Mouse (Mus musculus): ENCODE data around the gene Nfasc. TPM values are rescaled to one million over a fixed set of nuclear protein-coding genes. Genes with fewer than 3 reads are reported as not detected.

Nfasc gene
- polyA plus RNA-seq, 1 experiment from 2014 or later, result 0.68 TPM

DNA sequence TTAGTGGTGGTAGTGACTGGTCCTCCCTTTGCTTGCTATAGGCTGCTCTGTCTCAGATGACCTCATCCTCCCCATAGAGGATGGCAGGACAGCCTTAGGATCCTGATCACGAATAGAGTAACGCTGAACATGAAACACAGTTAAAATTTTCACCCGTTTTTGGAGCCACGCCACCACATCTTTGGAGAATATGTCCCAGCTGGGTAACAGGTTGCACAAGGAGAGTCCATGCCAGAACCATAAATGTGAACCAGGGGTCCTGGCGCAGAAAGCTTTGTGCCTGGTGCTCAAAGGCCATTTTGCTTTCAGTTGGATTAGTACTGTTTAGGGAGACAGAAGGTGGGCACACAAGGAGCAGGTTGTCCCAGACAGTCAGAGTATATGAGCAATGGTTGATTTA is 143.6 kb downstream of the Nfasc start:
- 84% methylated on average over 5 of the region's 5 CpGs for WGBS
- Histone ChIP-seq H3K27me3 (ENCODE audit: control insufficient read depth, insufficient read depth, low read length) (no peaks in the 10 kb centered on the region), H3K4me1 (ENCODE audit: control insufficient read depth in 2 of 2, insufficient read depth in 2 of 2, low read length in 2 of 2) (no peaks in the 10 kb centered on the region; a peak in 1 of 4 replicates), H3K4me2 (ENCODE audit: low read length) (no peak overlapping the region), H3K36me3 (ENCODE audit: control insufficient read depth, insufficient read depth, low read length) (no peaks in the 10 kb centered on the region), H3K9me3 (ENCODE audit: control insufficient read depth, low read length) (no peaks in the 10 kb centered on the region), H3K4me3 (ENCODE audit: control insufficient read depth in 1 of 2, insufficient read depth in 1 of 2, low read depth in 1 of 2, low read length in 2 of 2) (no peak overlapping the region), H3K27ac (replicated peaks in 1 of 2; ENCODE audit: control insufficient read depth in 1 of 2, insufficient read depth in 1 of 2, low read depth in 2 of 2, low read length in 2 of 2) (no peak overlapping the region), H3K9ac (ENCODE audit: low read length) (no peak overlapping the region)
- ATAC-seq (ENCODE audit: insufficient number of reproducible peaks, insufficient read depth, low FRiP score, low read depth), result no peak

DNA sequence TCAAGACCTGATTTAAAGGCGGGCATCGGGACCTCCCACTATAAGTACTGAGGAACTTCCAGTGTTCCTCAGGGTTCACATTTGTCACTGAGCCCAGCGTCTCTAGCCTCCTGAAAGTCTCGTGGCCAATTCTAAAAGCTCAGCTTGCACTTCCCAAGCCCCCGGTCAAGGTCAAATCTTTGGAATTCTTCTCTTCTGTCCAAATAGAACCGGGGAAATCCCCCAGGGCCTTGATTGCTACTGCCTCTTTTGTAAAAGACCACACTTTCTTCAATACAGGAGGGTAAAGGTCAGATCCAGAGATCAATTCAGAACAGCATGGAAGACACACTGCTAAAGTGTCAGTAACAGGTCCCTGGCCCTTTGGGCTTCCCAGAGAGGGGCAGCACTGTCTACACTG is 145.9 kb downstream of the Nfasc start:
- 36% methylated on average over 6 of the region's 6 CpGs for WGBS
- no peak overlapping the region for H3K4me3 ChIP-seq (ENCODE audit: control insufficient read depth in 1 of 2, insufficient read depth in 1 of 2, low read depth in 1 of 2, low read length in 2 of 2)
- no peaks in the 10 kb centered on the region for H3K27me3 ChIP-seq (ENCODE audit: control insufficient read depth, insufficient read depth, low read length)
- no peaks in the 10 kb centered on the region for H3K36me3 ChIP-seq (ENCODE audit: control insufficient read depth, insufficient read depth, low read length)
- no peak for ATAC-seq (ENCODE audit: insufficient number of reproducible peaks, insufficient read depth, low FRiP score, low read depth)
- no peaks in the 10 kb centered on the region for H3K9me3 ChIP-seq (ENCODE audit: control insufficient read depth, low read length)
- no peaks in the 10 kb centered on the region; a peak in 1 of 4 replicates for H3K4me1 ChIP-seq (ENCODE audit: control insufficient read depth in 2 of 2, insufficient read depth in 2 of 2, low read length in 2 of 2)
- no peak overlapping the region for H3K9ac ChIP-seq (ENCODE audit: low read length)
- no peak overlapping the region for H3K27ac ChIP-seq (replicated peaks in 1 of 2; ENCODE audit: control insufficient read depth in 1 of 2, insufficient read depth in 1 of 2, low read depth in 2 of 2, low read length in 2 of 2)
- no peak overlapping the region for H3K4me2 ChIP-seq (ENCODE audit: low read length)

DNA sequence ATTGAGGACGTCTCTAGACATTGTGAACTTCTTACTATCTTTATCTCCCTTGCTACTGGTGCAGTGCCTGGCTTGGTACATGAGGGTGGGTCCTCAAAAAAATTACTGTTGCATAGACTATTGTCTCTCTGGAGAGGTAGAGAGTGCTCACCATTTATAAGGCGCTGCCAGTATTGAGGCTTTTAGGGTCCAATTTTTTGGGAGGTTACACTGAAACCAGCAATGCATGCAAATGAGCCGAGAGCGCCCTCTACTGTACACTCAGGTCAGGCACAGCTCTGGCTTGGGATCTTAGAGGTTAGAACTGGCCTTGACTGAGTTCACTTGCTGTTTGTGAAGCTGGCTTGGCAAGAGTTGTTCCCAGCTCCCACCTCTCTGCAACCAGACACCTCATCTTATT is 147.0 kb downstream of the Nfasc start:
- Histone ChIP-seq H3K27ac (replicated peaks in 1 of 2; ENCODE audit: control insufficient read depth in 1 of 2, insufficient read depth in 1 of 2, low read depth in 2 of 2, low read length in 2 of 2) (no peak overlapping the region), H3K9ac (ENCODE audit: low read length) (no peak overlapping the region), H3K4me3 (ENCODE audit: control insufficient read depth in 1 of 2, insufficient read depth in 1 of 2, low read depth in 1 of 2, low read length in 2 of 2) (no peak overlapping the region), H3K27me3 (ENCODE audit: control insufficient read depth, insufficient read depth, low read length) (no peaks in the 10 kb centered on the region), H3K36me3 (ENCODE audit: control insufficient read depth, insufficient read depth, low read length) (no peaks in the 10 kb centered on the region), H3K9me3 (ENCODE audit: control insufficient read depth, low read length) (no peaks in the 10 kb centered on the region), H3K4me2 (ENCODE audit: low read length) (no peak overlapping the region), H3K4me1 (ENCODE audit: control insufficient read depth in 2 of 2, insufficient read depth in 2 of 2, low read length in 2 of 2) (no peaks in the 10 kb centered on the region; a peak in 1 of 4 replicates)
- WGBS, result 12% methylated on average over 4 of the region's 4 CpGs
- no peak for ATAC-seq (ENCODE audit: insufficient number of reproducible peaks, insufficient read depth, low FRiP score, low read depth)

DNA sequence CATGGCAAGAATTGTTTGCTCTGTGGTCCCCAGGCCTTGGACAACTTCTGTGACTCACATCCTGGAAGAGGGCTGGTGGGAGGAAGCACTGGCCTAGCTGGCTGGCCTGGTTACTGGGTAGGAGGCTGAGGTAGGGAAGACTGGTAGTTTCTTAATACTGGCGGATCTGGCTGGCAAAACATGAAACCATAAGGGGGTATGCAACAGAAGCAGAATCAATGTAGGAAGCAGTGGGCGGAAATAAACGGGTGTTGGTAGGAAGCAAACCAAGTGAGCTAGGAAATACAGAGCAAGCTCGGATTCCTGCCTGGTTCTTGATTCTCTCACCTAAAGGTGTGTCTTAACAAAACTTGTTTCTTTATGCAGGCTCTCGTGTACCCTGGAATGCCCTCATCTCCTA is 149.5 kb downstream of the Nfasc start:
- H3K27ac ChIP-seq (replicated peaks in 1 of 2; ENCODE audit: control insufficient read depth in 1 of 2, insufficient read depth in 1 of 2, low read depth in 2 of 2, low read length in 2 of 2), result no peak overlapping the region
- H3K4me2 ChIP-seq (ENCODE audit: low read length), result no peak overlapping the region
- no peak overlapping the region for H3K4me3 ChIP-seq (ENCODE audit: control insufficient read depth in 1 of 2, insufficient read depth in 1 of 2, low read depth in 1 of 2, low read length in 2 of 2)
- no peaks in the 10 kb centered on the region for H3K9me3 ChIP-seq (ENCODE audit: control insufficient read depth, low read length)
- H3K4me1 ChIP-seq (ENCODE audit: control insufficient read depth in 2 of 2, insufficient read depth in 2 of 2, low read length in 2 of 2), result no peaks in the 10 kb centered on the region; a peak in 1 of 4 replicates
- no peaks in the 10 kb centered on the region for H3K27me3 ChIP-seq (ENCODE audit: control insufficient read depth, insufficient read depth, low read length)
- no peaks in the 10 kb centered on the region for H3K36me3 ChIP-seq (ENCODE audit: control insufficient read depth, insufficient read depth, low read length)
- 77% methylated on average over 5 of the region's 5 CpGs for WGBS
- no peak overlapping the region for H3K9ac ChIP-seq (ENCODE audit: low read length)
- ATAC-seq (ENCODE audit: insufficient number of reproducible peaks, insufficient read depth, low FRiP score, low read depth), result no peak

DNA sequence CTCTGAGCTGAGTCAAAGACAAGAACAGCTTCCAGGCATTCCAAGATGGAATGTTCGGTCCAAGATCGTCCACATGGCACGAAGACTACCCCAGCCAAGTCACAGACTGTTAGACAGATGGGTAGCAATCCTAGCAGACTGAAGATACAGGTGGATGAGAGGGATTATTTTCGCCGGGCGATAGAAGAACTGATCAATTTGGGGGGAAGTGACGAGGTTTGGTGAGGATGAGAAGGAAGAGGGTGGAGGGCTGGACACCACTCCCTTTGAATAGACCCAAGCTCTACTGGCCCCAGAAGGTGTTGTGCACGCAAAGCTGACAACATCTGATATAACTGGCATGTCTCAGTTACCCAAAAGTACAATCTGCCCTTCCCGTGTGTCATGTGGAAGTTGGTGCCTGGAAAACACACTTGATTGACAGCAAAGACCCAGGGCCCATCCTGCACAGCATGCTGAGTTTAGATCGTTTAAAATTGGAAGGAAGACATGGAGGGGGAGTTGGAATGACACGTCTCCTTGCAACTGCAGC is 150.1 kb downstream of the Nfasc start:
- no peak for ATAC-seq (ENCODE audit: insufficient number of reproducible peaks, insufficient read depth, low FRiP score, low read depth)
- no peak overlapping the region for H3K4me2 ChIP-seq (ENCODE audit: low read length)
- no peak overlapping the region for H3K9ac ChIP-seq (ENCODE audit: low read length)
- H3K27ac ChIP-seq (replicated peaks in 1 of 2; ENCODE audit: control insufficient read depth in 1 of 2, insufficient read depth in 1 of 2, low read depth in 2 of 2, low read length in 2 of 2), result no peak overlapping the region
- H3K27me3 ChIP-seq (ENCODE audit: control insufficient read depth, insufficient read depth, low read length), result no peaks in the 10 kb centered on the region
- no peaks in the 10 kb centered on the region; a peak in 1 of 4 replicates for H3K4me1 ChIP-seq (ENCODE audit: control insufficient read depth in 2 of 2, insufficient read depth in 2 of 2, low read length in 2 of 2)
- WGBS, result 71% methylated on average over 11 of the region's 11 CpGs
- no peaks in the 10 kb centered on the region for H3K9me3 ChIP-seq (ENCODE audit: control insufficient read depth, low read length)
- no peak overlapping the region for H3K4me3 ChIP-seq (ENCODE audit: control insufficient read depth in 1 of 2, insufficient read depth in 1 of 2, low read depth in 1 of 2, low read length in 2 of 2)
- no peaks in the 10 kb centered on the region for H3K36me3 ChIP-seq (ENCODE audit: control insufficient read depth, insufficient read depth, low read length)

DNA sequence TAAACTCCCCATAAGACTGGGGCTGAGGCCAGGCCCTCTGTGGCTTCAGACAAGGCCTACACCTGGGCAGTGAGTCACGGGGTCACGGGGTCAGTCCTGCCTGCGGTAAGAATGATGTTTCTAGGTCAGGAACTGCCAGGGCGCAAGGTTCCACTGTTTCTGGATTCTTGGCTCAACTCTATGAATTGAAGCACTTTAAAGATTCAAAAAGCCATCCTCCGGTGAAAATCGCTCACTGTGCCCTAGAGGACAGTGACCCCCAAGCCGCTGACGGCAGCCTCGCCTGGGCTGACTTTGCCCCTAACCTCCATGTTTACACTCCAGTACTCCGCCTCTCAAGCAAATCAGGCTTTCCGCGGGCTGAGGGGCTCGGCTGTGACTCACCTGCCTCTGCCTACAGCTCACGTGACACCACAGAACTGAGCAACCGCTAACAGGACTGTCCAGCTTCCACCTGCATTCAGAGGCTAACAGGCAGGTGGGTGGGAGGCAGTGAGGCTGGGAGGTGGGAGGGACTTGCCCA is 154.9 kb downstream of the Nfasc start:
- no peaks in the 10 kb centered on the region for H3K9me3 ChIP-seq (ENCODE audit: control insufficient read depth, low read length)
- H3K4me2 ChIP-seq (ENCODE audit: low read length), result no peak overlapping the region
- no peaks in the 10 kb centered on the region for H3K27me3 ChIP-seq (ENCODE audit: control insufficient read depth, insufficient read depth, low read length)
- WGBS, result 62% methylated on average over 15 of the region's 15 CpGs
- no peaks in the 10 kb centered on the region for H3K36me3 ChIP-seq (ENCODE audit: control insufficient read depth, insufficient read depth, low read length)
- no peaks in the 10 kb centered on the region for H3K4me1 ChIP-seq (ENCODE audit: control insufficient read depth in 2 of 2, insufficient read depth in 2 of 2, low read length in 2 of 2)
- no peak overlapping the region for H3K27ac ChIP-seq (replicated peaks in 1 of 2; ENCODE audit: control insufficient read depth in 1 of 2, insufficient read depth in 1 of 2, low read depth in 2 of 2, low read length in 2 of 2)
- H3K9ac ChIP-seq (ENCODE audit: low read length), result no peak overlapping the region
- no peak; the same call in 1 of the 2 replicates for ATAC-seq (ENCODE audit: insufficient number of reproducible peaks, insufficient read depth, low FRiP score, low read depth)
- no peak overlapping the region for H3K4me3 ChIP-seq (ENCODE audit: control insufficient read depth in 1 of 2, insufficient read depth in 1 of 2, low read depth in 1 of 2, low read length in 2 of 2)

DNA sequence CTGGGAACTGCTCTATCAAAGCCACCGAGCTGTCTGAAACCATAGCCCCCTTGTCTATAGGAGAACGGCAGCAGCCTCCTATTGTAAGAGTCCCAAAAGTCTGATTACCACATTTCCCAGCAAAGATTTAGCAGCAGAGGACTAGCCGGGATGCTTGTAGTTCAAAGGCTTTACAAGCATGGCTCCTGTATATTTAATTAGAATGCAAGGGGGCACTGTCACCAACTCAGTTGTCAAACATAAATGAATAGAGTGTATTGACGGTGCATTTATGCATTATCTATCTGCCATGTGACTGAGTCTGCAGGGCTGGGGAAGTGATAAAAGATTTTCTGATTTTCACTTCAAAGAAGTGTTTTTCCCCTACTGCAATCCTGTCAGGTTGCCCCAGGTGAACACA is 156.2 kb downstream of the Nfasc start:
- Histone ChIP-seq H3K27ac (replicated peaks in 1 of 2; ENCODE audit: control insufficient read depth in 1 of 2, insufficient read depth in 1 of 2, low read depth in 2 of 2, low read length in 2 of 2) (no peak overlapping the region), H3K4me3 (ENCODE audit: control insufficient read depth in 1 of 2, insufficient read depth in 1 of 2, low read depth in 1 of 2, low read length in 2 of 2) (no peak overlapping the region), H3K4me2 (ENCODE audit: low read length) (no peak overlapping the region), H3K9ac (ENCODE audit: low read length) (no peak overlapping the region), H3K27me3 (ENCODE audit: control insufficient read depth, insufficient read depth, low read length) (no peaks in the 10 kb centered on the region), H3K36me3 (ENCODE audit: control insufficient read depth, insufficient read depth, low read length) (no peaks in the 10 kb centered on the region), H3K9me3 (ENCODE audit: control insufficient read depth, low read length) (no peaks in the 10 kb centered on the region), H3K4me1 (ENCODE audit: control insufficient read depth in 2 of 2, insufficient read depth in 2 of 2, low read length in 2 of 2) (peaks cover 0 to 3% of the 10 kb centered on the region in 2 experiments; a peak in 1 of 4 replicates)
- no peak for ATAC-seq (ENCODE audit: insufficient number of reproducible peaks, insufficient read depth, low FRiP score, low read depth)
- WGBS, result 83% methylated on average over 4 of the region's 4 CpGs

DNA sequence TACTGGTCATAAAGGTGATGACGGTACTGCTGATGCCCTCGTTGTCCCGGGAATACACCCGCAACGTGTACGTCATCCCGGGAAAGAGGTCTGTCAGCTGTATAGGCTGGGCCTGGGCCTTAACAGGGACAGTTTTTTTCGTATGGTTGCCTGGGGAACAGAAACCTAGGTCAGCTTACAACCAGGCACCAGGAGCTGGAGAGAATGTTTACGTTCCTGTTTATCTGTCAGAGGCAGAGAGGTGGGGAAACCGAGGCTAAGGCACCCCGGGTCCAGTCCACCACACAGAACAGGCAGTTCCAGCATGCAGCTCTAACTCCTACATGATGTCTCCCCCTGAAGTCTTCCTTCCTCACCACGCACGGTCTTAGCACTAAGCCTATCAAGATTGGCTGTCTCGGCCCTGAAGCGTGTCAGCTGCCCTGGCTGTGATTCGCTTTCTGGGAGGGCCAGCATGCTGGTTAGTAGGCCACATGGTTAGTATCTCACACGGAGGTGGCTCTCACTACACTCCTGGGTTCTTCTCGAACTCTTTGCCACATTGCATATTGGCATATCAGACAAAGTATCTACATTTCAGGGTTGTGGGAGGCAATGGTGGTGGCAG is 158.5 kb downstream of the Nfasc start:
- Histone ChIP-seq H3K27me3 (ENCODE audit: control insufficient read depth, insufficient read depth, low read length) (no peaks in the 10 kb centered on the region), H3K4me1 (ENCODE audit: control insufficient read depth in 2 of 2, insufficient read depth in 2 of 2, low read length in 2 of 2) (peaks cover 0 to 3% of the 10 kb centered on the region in 2 experiments; a peak in 1 of 4 replicates), H3K4me2 (ENCODE audit: low read length) (no peak overlapping the region), H3K4me3 (ENCODE audit: control insufficient read depth in 1 of 2, insufficient read depth in 1 of 2, low read depth in 1 of 2, low read length in 2 of 2) (no peak overlapping the region), H3K36me3 (ENCODE audit: control insufficient read depth, insufficient read depth, low read length) (no peaks in the 10 kb centered on the region), H3K27ac (replicated peaks in 1 of 2; ENCODE audit: control insufficient read depth in 1 of 2, insufficient read depth in 1 of 2, low read depth in 2 of 2, low read length in 2 of 2) (no peak overlapping the region), H3K9ac (ENCODE audit: low read length) (no peak overlapping the region), H3K9me3 (ENCODE audit: control insufficient read depth, low read length) (no peaks in the 10 kb centered on the region)
- ATAC-seq (ENCODE audit: insufficient number of reproducible peaks, insufficient read depth, low FRiP score, low read depth), result no peak
- 68% methylated on average over 18 of the region's 18 CpGs for WGBS
